Mouse (Mus musculus): Measurements from ENCODE around the gene Prpf18. TPM values are rescaled to one million over a fixed set of nuclear protein-coding genes. Genes with fewer than 3 reads are reported as not detected.
"Not testable (repeated sequence)": the region's sequence is repeated elsewhere in the genome, so short reads cannot be mapped to it uniquely, and the experiment has no call there.

Gene Prpf18
- polyA plus RNA-seq, 1 experiment from 2014 or later: 16.2 TPM

GRCm38 (mm10) chr2:4619893-4620593, 31.9 kb downstream of the Prpf18 start:
- no peak overlapping the region for H3K4me2 ChIP-seq (ENCODE audit: low read depth, low read length)
- WGBS (ENCODE audit: insufficient replicate concordance): 66% methylated on average over 6 of the region's 6 CpGs
- ATAC-seq (no peak), DNase-seq (no peak)
- TF ChIP-seq EP300 (IDR thresholded peaks at IDR 0.05; ENCODE audit: low read depth) (no peak), CTCF (IDR thresholded peaks at IDR 0.05; ENCODE audit: low read depth) (no peak)
- no peak overlapping the region for H3K9ac ChIP-seq (replicated peaks)
- H3K4me1 ChIP-seq (ENCODE audit: insufficient read depth): no peaks in the 10 kb centered on the region
- peaks cover 19% of the 10 kb centered on the region for H3K36me3 ChIP-seq (replicated peaks; ENCODE audit: insufficient read depth, low read length)
- H3K4me3 ChIP-seq (ENCODE audit: low read depth, low read length): no peak overlapping the region
- no peaks in the 10 kb centered on the region for H3K27me3 ChIP-seq (ENCODE audit: insufficient read depth, low read length)
- no peak overlapping the region for H3K27ac ChIP-seq (ENCODE audit: low read depth)
- no peaks in the 10 kb centered on the region for H3K9me3 ChIP-seq (ENCODE audit: low read length)

- H3K4me2 ChIP-seq (ENCODE audit: low read depth, low read length); H3K27ac ChIP-seq (ENCODE audit: low read depth); H3K4me3 ChIP-seq (ENCODE audit: low read depth, low read length); DNase-seq; H3K27me3 ChIP-seq (ENCODE audit: insufficient read depth, low read length); ATAC-seq; H3K9me3 ChIP-seq (ENCODE audit: low read length); H3K4me1 ChIP-seq (ENCODE audit: insufficient read depth); H3K9ac ChIP-seq (replicated peaks): not testable (repeated sequence)
- H3K36me3 ChIP-seq (replicated peaks; ENCODE audit: insufficient read depth, low read length): peaks cover 16% of the 10 kb centered on the region
These were observed 32.8 kb downstream of the Prpf18 start for GRCm38 (mm10) chr2:4619126-4619525.

- Histone ChIP-seq H3K27me3 (ENCODE audit: insufficient read depth, low read length) (no peaks in the 10 kb centered on the region), H3K4me2 (ENCODE audit: low read depth, low read length) (no peak overlapping the region), H3K36me3 (replicated peaks; ENCODE audit: insufficient read depth, low read length) (peaks cover 13% of the 10 kb centered on the region), H3K4me1 (ENCODE audit: insufficient read depth) (no peaks in the 10 kb centered on the region), H3K9ac (replicated peaks) (no peak overlapping the region), H3K4me3 (ENCODE audit: low read depth, low read length) (no peak overlapping the region), H3K9me3 (ENCODE audit: low read length) (no peaks in the 10 kb centered on the region), H3K27ac (ENCODE audit: low read depth) (no peak overlapping the region)
- DNase-seq: no peak
- no peak for ATAC-seq
- 89% methylated on average over 4 of the region's 4 CpGs for WGBS (ENCODE audit: insufficient replicate concordance)
- TF ChIP-seq EP300 (IDR thresholded peaks at IDR 0.05; ENCODE audit: low read depth): no peak
- TF ChIP-seq CTCF (IDR thresholded peaks at IDR 0.05; ENCODE audit: low read depth): no peak
These were observed 34.9 kb downstream of the Prpf18 start for GRCm38 (mm10) chr2:4616995-4617394.

DNA sequence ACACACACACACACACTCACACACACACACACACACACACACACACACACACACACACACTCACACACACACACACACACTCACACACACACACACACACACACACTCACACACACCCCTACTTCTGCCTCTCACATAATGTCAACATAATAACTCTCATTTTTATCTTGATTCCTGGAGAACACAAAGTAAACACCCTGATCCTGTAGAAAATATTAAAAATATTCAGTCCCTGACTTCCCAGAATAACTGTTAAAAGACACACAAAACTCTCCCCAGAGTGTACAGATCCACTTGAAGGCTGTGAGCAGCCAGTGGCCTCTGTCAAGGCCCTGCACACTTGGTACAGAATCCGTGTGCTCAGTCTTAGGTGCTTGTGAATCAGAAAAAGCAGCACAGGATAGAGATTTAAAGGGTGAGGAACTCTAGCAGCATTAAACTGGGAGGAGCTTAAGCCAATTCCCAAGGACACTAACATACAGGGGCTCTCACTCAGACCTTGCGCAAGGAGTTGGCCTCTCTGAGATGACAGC, 36.8 kb downstream of the Prpf18 start:
- H3K4me2 ChIP-seq (ENCODE audit: low read depth, low read length): no peak overlapping the region
- DNase-seq (no peak), ATAC-seq (no peak)
- no peaks in the 10 kb centered on the region for H3K4me1 ChIP-seq (ENCODE audit: insufficient read depth)
- no peak overlapping the region for H3K4me3 ChIP-seq (ENCODE audit: low read depth, low read length)
- WGBS (ENCODE audit: insufficient replicate concordance): 86% methylated on average over 2 of the region's 2 CpGs
- H3K27ac ChIP-seq (ENCODE audit: low read depth): no peak overlapping the region
- TF ChIP-seq EP300 (IDR thresholded peaks at IDR 0.05; ENCODE audit: low read depth): no peak
- TF ChIP-seq CTCF (IDR thresholded peaks at IDR 0.05; ENCODE audit: low read depth): no peak
- H3K36me3 ChIP-seq (replicated peaks; ENCODE audit: insufficient read depth, low read length): peaks cover 31% of the 10 kb centered on the region
- no peaks in the 10 kb centered on the region for H3K9me3 ChIP-seq (ENCODE audit: low read length)
- no peaks in the 10 kb centered on the region for H3K27me3 ChIP-seq (ENCODE audit: insufficient read depth, low read length)
- no peak overlapping the region for H3K9ac ChIP-seq (replicated peaks)

- not testable (repeated sequence) for H3K4me2 ChIP-seq (ENCODE audit: low read depth, low read length); H3K27me3 ChIP-seq (ENCODE audit: insufficient read depth, low read length); H3K9ac ChIP-seq (replicated peaks); H3K4me1 ChIP-seq (ENCODE audit: insufficient read depth); DNase-seq; H3K4me3 ChIP-seq (ENCODE audit: low read depth, low read length); H3K27ac ChIP-seq (ENCODE audit: low read depth); H3K9me3 ChIP-seq (ENCODE audit: low read length); ATAC-seq
- 78% methylated on average over 6 of the region's 6 CpGs for WGBS (ENCODE audit: insufficient replicate concordance)
- peaks cover 35% of the 10 kb centered on the region for H3K36me3 ChIP-seq (replicated peaks; ENCODE audit: insufficient read depth, low read length)
These were observed 37.5 kb downstream of the Prpf18 start for GRCm38 (mm10) chr2:4614276-4614929.

DNA sequence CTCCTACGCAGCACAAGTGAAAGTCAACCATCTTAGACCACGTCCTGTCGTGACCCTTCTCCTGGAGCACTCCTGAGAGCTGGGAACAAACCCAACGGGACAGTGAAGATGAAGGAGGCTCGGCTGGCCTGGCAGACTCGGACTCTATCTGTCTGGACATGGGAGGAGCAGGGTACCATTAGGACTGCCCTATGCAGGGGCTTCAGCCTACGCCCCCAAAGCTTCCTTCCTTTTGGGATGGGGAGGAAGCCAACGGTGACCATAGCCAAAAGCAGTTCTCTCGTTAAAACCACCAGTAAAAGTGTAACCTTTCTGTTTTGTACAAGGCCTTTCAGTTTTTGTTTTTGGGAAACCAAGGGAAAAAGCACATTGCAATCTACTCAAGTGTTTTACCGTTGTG, 40.2 kb downstream of the Prpf18 start:
- H3K36me3 ChIP-seq (replicated peaks; ENCODE audit: insufficient read depth, low read length): peaks cover 57% of the 10 kb centered on the region

More for the DNA sequence above, 40.2 kb downstream of the Prpf18 start:
- WGBS (ENCODE audit: insufficient replicate concordance): 90% methylated on average over 10 of the region's 10 CpGs
- Histone ChIP-seq H3K4me1 (ENCODE audit: insufficient read depth) (no peaks in the 10 kb centered on the region), H3K4me2 (ENCODE audit: low read depth, low read length) (no peak overlapping the region), H3K27ac (ENCODE audit: low read depth) (no peak overlapping the region), H3K27me3 (ENCODE audit: insufficient read depth, low read length) (no peaks in the 10 kb centered on the region), H3K9me3 (ENCODE audit: low read length) (no peaks in the 10 kb centered on the region), H3K4me3 (ENCODE audit: low read depth, low read length) (no peak overlapping the region), H3K9ac (replicated peaks) (no peak overlapping the region)
- ATAC-seq: no peak
- TF ChIP-seq CTCF (IDR thresholded peaks at IDR 0.05; ENCODE audit: low read depth) (no peak), EP300 (IDR thresholded peaks at IDR 0.05; ENCODE audit: low read depth) (no peak)
- DNase-seq: no peak

All from liver, postnatal 0 days (tissue).